In the genomic region with DNA sequence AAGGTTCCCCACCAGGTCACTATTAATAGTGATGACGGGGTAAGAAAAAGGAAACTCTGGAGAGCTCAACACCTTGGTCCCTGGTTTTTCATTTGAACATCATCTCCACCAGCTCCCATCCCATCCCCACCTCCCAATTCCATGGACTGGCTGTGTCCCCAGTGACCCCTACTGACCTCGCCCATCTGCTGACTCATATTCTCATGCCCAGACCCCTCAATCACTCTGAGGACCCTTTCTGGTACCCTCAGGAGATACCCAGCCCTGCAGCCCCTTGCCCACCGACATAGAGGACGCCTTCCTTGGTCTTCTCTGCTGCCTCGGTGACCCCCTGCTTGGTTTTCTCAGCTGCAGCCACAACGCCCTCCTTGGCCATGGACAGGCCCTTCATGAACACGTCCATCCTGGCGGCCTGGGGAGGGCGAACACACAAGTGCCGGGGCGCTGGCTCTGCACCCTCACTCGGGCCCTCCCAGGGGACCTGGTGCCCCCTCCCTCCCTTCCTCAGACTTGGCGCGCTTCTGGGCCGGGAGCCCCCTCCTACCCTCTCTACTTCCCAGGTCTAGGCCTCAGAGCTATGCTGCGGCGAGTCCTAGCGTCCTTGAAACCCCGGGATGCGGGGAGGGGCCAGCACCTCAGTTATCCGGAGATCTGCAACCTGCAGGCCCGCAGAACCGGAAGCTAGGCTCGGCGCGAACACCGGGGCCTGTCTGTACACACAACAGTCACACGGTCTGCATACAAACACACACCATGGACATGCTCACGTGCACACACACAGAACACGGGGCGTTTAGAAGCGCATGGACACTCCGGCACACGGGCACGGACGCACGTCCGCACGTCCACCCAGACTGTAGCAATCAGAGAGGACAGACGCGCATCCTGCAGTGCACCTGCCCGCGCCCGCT, we compare ENCODE assay signal across 9 mouse cellular contexts. TPM values are rescaled to one million over a fixed set of nuclear protein-coding genes. Genes with fewer than 3 reads are reported as not detected.
A peak's percentile ranks its signal among the peaks of the same experiment; 100 is the strongest.
DNase-seq lines count a peak whose midpoint lies in the region; ATAC-seq and TF ChIP-seq lines count a peak whose summit lies in the region.
"Had no signal": no experiment of that assay in that cellular context is flagged by ENCODE, and none has a peak within 500 bp of the region (broad histone marks: within the 10 kb centered on the region; RNA-seq: fewer than 3 reads in every experiment).

No protein-coding gene starts in this region.

- H3K27ac ChIP-seq in lung, postnatal 0 days (ENCODE audit: low read length): no peak overlapping the region
- no peak overlapping the region for H3K27ac ChIP-seq in forebrain, embryonic 16.5 days (ENCODE audit: low read length)
- H3K27ac ChIP-seq in midbrain, embryonic 11.5 days (ENCODE audit: low read depth, low read length): no peak overlapping the region

- TF ChIP-seq CTCF in lung, postnatal 0 days (IDR thresholded peaks at IDR 0.05): no peak

- DNase-seq in CD4-positive, CD25-positive, alpha-beta regulatory T cell, adult 2 months (ENCODE audit: low read depth, low spot score): peak; percentile 17
- no peak for DNase-seq in lung, postnatal 0 days (ENCODE audit: low spot score)
- DNase-seq in lung, postnatal 25 days (ENCODE audit: low spot score): no peak
- peak; percentile 83 for DNase-seq in midbrain, embryonic 11.5 days (ENCODE audit: low spot score, missing footprints)
- DNase-seq in urinary bladder, adult 18-20 months (ENCODE audit: low spot score in 2 of 2): no peak
- no peak for DNase-seq in right cerebral cortex, postnatal 36 days (ENCODE audit: low spot score in 2 of 2)

- no peak for ATAC-seq in CD4-positive, CD25-positive, alpha-beta regulatory T cell, adult 4 months
- no peak for ATAC-seq in lung, postnatal 0 days
- peak; percentile 51 for ATAC-seq in forebrain, embryonic 16.5 days
- ATAC-seq in midbrain, embryonic 11.5 days (ENCODE audit: low FRiP score): peak; percentile 42

- H3K4me2 ChIP-seq in lung, postnatal 0 days (replicated peaks; ENCODE audit: low read depth, low read length): peak overlapping the region; percentile 17; the same call in 1 of the 2 replicates
- H3K4me2 ChIP-seq in forebrain, embryonic 16.5 days (ENCODE audit: low read length): peak overlapping the region; percentile 71
- H3K4me2 ChIP-seq in midbrain, embryonic 11.5 days: peak overlapping the region; percentile 76

- H3K4me1 ChIP-seq in lung, postnatal 0 days (ENCODE audit: insufficient read depth, low read depth, low read length): no peaks in the 10 kb centered on the region
- peaks cover 24% of the 10 kb centered on the region for H3K4me1 ChIP-seq in forebrain, embryonic 16.5 days (replicated peaks; ENCODE audit: control insufficient read depth, insufficient read depth, low read length)
- H3K4me1 ChIP-seq in midbrain, embryonic 11.5 days (ENCODE audit: control insufficient read depth, insufficient read depth, low read length): peaks cover 14% of the 10 kb centered on the region

- peaks cover 22% of the 10 kb centered on the region for H3K27me3 ChIP-seq in lung, postnatal 0 days (replicated peaks; ENCODE audit: insufficient read depth, low read length)
- peaks cover 21% of the 10 kb centered on the region for H3K27me3 ChIP-seq in forebrain, embryonic 16.5 days (replicated peaks; ENCODE audit: control insufficient read depth, insufficient read depth, low read length)
- peaks cover 34% of the 10 kb centered on the region for H3K27me3 ChIP-seq in midbrain, embryonic 11.5 days (ENCODE audit: control insufficient read depth, insufficient read depth, low read length)

- H3K4me3 ChIP-seq in lung, postnatal 0 days (ENCODE audit: low read depth, low read length): no peak overlapping the region
- H3K4me3 ChIP-seq in forebrain, embryonic 16.5 days (replicated peaks; ENCODE audit: low read length): peak overlapping the region; percentile 52
- H3K4me3 ChIP-seq in midbrain, embryonic 11.5 days (ENCODE audit: low read depth, low read length): peak overlapping the region; percentile 36
- H3K4me3 ChIP-seq: erythroblast, embryonic 14.5 days had no signal

- TF ChIP-seq EP300 in lung, postnatal 0 days (IDR thresholded peaks at IDR 0.05): no peak

- no peaks in the 10 kb centered on the region for H3K36me3 ChIP-seq in lung, postnatal 0 days (ENCODE audit: insufficient read depth, low read length)
- H3K36me3 ChIP-seq in forebrain, embryonic 16.5 days (ENCODE audit: control insufficient read depth, insufficient read depth): no peaks in the 10 kb centered on the region
- no peaks in the 10 kb centered on the region for H3K36me3 ChIP-seq in midbrain, embryonic 11.5 days (ENCODE audit: control insufficient read depth, insufficient read depth, low read length)

- no peaks in the 10 kb centered on the region for H3K9me3 ChIP-seq in lung, postnatal 0 days (ENCODE audit: low read length)
- H3K9me3 ChIP-seq in forebrain, embryonic 16.5 days (ENCODE audit: control insufficient read depth, low read length): no peaks in the 10 kb centered on the region
- no peaks in the 10 kb centered on the region for H3K9me3 ChIP-seq in midbrain, embryonic 11.5 days (ENCODE audit: control insufficient read depth, low read length)

- no peak overlapping the region for H3K9ac ChIP-seq in lung, postnatal 0 days (replicated peaks; ENCODE audit: low read depth)
- H3K9ac ChIP-seq in forebrain, embryonic 16.5 days (replicated peaks; ENCODE audit: low read depth, low read length): peak overlapping the region; percentile 66
- peak overlapping the region; percentile 9 for H3K9ac ChIP-seq in midbrain, embryonic 11.5 days (ENCODE audit: low read length)

- WGBS in lung, postnatal 0 days: 5% methylated on average over 44 of the region's 44 CpGs
- 4% methylated on average over 44 of the region's 44 CpGs for WGBS in forebrain, embryonic 16.5 days
- WGBS in midbrain, embryonic 11.5 days: 5% methylated on average over 44 of the region's 44 CpGs

RNA-seq across cellular contexts. Expression of a gene that starts 0.9 kb away (rescaled TPM):
- polyA plus RNA-seq in CD4-positive, CD25-positive, alpha-beta regulatory T cell, adult 4 months (2017; shearing (Covaris generic)): 1 to 10 TPM in 1 of 2 experiments, under 1 TPM in 1; 0.30 to 1.1 TPM
- not detected in 2 replicates for polyA plus RNA-seq in lung, postnatal 0 days (2015; fragmentation: Nextera tagmentation; extraction: Ambion mirVana)
- 27.1 and 37.0 TPM in 2 replicates for polyA plus RNA-seq in forebrain, embryonic 16.5 days (2015; fragmentation: Nextera tagmentation; extraction: Ambion mirVana)
- polyA plus RNA-seq in midbrain, embryonic 11.5 days (2014; fragmentation: Nextera tagmentation; extraction: Ambion mirVana): 1.3 TPM in 2 replicates
- polyA plus RNA-seq: erythroblast, embryonic 14.5 days had no signal

RNA-seq across cellular contexts. Expression of a gene that starts 15.9 kb away (rescaled TPM):
- polyA plus RNA-seq in CD4-positive, CD25-positive, alpha-beta regulatory T cell, adult 4 months (2017; shearing (Covaris generic)): not detected
- 0.04 TPM in 1 of 2 replicates, not detected in the other for polyA plus RNA-seq in lung, postnatal 0 days (2015; fragmentation: Nextera tagmentation; extraction: Ambion mirVana)
- polyA plus RNA-seq in forebrain, embryonic 16.5 days (2015; fragmentation: Nextera tagmentation; extraction: Ambion mirVana): 6.2 and 7.1 TPM in 2 replicates
- polyA plus RNA-seq in midbrain, embryonic 11.5 days (2014; fragmentation: Nextera tagmentation; extraction: Ambion mirVana): 9.8 and 10.8 TPM in 2 replicates
- polyA plus RNA-seq: erythroblast, embryonic 14.5 days had no signal

RNA-seq across cellular contexts. Expression of a gene that starts 18.3 kb away (rescaled TPM):
- polyA plus RNA-seq in CD4-positive, CD25-positive, alpha-beta regulatory T cell, adult 4 months (2017; shearing (Covaris generic)): not detected
- not detected in 2 replicates for polyA plus RNA-seq in lung, postnatal 0 days (2015; fragmentation: Nextera tagmentation; extraction: Ambion mirVana)
- polyA plus RNA-seq in forebrain, embryonic 16.5 days (2015; fragmentation: Nextera tagmentation; extraction: Ambion mirVana): not detected in 2 replicates
- not detected in 2 replicates for polyA plus RNA-seq in midbrain, embryonic 11.5 days (2014; fragmentation: Nextera tagmentation; extraction: Ambion mirVana)
- polyA plus RNA-seq: erythroblast, embryonic 14.5 days had no signal

RNA-seq across cellular contexts. Expression of a gene that starts 23.6 kb away (rescaled TPM):
- 1 to 10 TPM; 2.1 to 2.7 TPM for polyA plus RNA-seq in CD4-positive, CD25-positive, alpha-beta regulatory T cell, adult 4 months (2017; shearing (Covaris generic))
- 32.9 and 40.5 TPM in 2 replicates for polyA plus RNA-seq in lung, postnatal 0 days (2015; fragmentation: Nextera tagmentation; extraction: Ambion mirVana)
- polyA plus RNA-seq in forebrain, embryonic 16.5 days (2015; fragmentation: Nextera tagmentation; extraction: Ambion mirVana): 18.6 and 29.7 TPM in 2 replicates
- 13.3 and 15.9 TPM in 2 replicates for polyA plus RNA-seq in midbrain, embryonic 11.5 days (2014; fragmentation: Nextera tagmentation; extraction: Ambion mirVana)
- polyA plus RNA-seq: erythroblast, embryonic 14.5 days had no signal

Comparison
In these comparisons a context has a peak if more than half of its experiments do, and no peak if none do; other contexts are left out.
1. DNase-seq: peak in CD4-positive, CD25-positive, alpha-beta regulatory T cell, adult 2 months (single experiment) and midbrain, embryonic 11.5 days (single experiment); none in lung, postnatal 0 days (single experiment), lung, postnatal 25 days (single experiment), urinary bladder, adult 18-20 months (0 of 2) and right cerebral cortex, postnatal 36 days (0 of 2).
2. ATAC-seq: peak in forebrain, embryonic 16.5 days (single experiment) and midbrain, embryonic 11.5 days (single experiment); none in CD4-positive, CD25-positive, alpha-beta regulatory T cell, adult 4 months (single experiment) and lung, postnatal 0 days (single experiment).
3. H3K4me2 ChIP-seq: peak in every context shown above with its lines; median percentile 76 in midbrain, embryonic 11.5 days; 71 in forebrain, embryonic 16.5 days; 17 in lung, postnatal 0 days.
4. RNA of a gene that starts 0.9 kb away (polyA plus RNA-seq): 27.1 to 37.0 TPM in forebrain, embryonic 16.5 days; 1.3 TPM in midbrain, embryonic 11.5 days, 0.30 to 1.1 TPM in CD4-positive, CD25-positive, alpha-beta regulatory T cell, adult 4 months and not detected in lung, postnatal 0 days; every median in the first group is over 10 times any median in the second.